Mouse (Mus musculus) cerebellum, postnatal 25 days (tissue): ENCODE results near the gene Dcbld2.
A peak's percentile ranks its signal among the peaks of the same experiment; 100 is the strongest.
"Not testable (repeated sequence)": the region's sequence is repeated elsewhere in the genome, so short reads cannot be mapped to it uniquely, and the experiment has no call there.

ENCODE experiments used
- DNase-seq, 2 experiments: peaks; one replicate each; pipeline ENCODE4 v3.0.0; 2021; ENCODE audit warnings: mixed read lengths in 2 of 2

Dcbld2 gene

DNA sequence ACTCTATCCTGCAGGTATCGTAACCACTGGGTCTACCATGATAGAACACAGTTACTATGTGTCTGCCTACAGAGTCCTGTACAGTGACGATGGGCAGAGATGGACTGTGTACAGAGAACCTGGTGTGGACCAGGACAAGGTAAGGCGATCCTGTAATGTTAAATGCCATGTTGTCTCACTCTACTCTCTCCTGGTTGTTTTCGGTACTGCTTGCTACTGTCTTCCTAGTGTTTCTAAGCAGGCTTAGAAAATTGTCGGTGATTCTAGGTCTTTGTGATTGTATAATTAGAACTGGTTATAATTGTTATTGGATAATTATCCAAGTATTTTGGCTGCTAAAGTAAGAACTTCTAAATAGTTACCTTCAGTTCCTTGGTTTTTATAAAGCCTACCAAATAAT is 43.4 kb downstream of the Dcbld2 start:
- DNase-seq: no peak

DNA sequence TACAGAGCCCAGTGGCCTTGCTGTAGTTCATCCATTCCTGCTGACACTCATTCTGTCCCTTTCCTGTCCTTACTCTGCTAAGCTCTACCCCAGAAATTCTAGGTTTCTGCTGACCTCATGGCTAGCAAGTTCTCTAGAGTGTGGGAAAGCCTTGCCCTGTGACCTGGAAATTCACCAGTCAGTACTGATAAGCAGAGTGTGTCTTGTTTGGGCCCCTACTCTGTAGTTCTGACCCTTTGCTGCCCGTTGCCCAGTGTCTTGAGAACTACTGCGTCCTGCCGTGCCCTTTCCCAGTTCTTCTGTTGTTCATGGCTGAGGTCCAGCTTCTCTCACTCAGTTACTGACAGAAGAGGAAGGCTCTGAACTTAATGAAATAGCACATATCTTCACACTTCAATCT is 44.9 kb downstream of the Dcbld2 start:
- no peak for DNase-seq

- no peak for DNase-seq
These were observed 45.6 kb downstream of the Dcbld2 start for GRCm38 (mm10) chr16:58453820-58454219.

- peak; percentile 37 to 56 for DNase-seq
These were observed 46.4 kb downstream of the Dcbld2 start for GRCm38 (mm10) chr16:58454617-58455016.

DNA sequence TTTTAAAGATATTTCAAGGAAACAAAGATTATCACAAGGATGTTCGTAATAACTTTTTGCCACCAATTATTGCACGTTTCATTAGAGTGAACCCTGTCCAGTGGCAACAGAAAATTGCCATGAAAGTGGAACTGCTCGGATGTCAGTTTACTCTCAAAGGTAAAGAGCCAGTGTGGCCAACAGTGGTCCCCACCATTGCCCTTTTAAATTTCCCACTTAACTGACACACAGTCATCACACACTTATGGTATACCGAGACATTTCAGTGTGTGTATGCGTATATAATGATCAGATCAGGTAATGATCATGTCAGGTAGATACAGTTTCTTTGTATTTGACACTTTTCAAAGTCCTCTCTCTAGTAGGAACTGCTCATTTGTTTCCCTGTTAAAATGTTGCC is 46.9 kb downstream of the Dcbld2 start:
- DNase-seq: no peak

DNA sequence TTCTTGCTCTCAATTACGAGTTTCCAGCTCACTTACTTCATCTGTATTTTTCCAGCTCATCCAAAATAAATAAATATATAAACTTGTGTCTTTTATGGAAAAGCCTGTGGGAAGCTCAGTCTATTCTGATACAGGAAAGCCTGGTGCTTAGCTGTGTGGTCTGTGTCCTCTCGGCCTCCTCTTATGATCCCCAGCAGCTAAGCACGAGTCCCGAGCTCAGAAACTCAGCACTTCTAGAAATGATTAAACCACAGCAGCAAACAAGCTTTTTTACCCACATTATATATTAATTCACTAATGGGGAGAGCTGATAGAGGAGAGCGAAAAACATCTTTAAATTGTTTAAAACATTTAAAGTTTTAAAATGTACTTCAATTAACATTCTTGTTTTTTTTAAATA is 48.2 kb downstream of the Dcbld2 start:
- no peak for DNase-seq

GRCm38 (mm10) chr16:58456991-58457390 is 48.7 kb downstream of the Dcbld2 start:
- DNase-seq: no peak

GRCm38 (mm10) chr16:58459966-58460365 is 51.7 kb downstream of the Dcbld2 start:
- not testable (repeated sequence) for DNase-seq

DNA sequence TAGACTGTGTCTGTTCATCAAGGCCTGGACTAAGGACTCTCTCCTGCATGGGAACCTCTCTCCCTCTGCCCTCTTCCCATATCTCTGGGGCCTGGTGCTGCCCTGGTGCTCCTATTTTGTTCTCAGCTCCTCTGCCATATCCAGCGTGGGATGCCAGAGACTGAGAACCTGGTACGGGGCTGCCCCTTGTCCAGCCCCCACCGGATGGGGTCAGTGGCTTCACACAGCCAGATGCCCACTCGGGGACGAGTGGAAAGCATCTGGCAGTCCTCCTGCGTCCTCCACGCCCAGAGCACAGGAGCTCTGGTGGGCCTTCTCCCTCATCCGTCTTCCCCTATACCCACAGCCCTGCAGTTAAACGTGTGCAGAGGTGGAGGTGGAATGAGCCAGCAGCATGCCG is 52.1 kb downstream of the Dcbld2 start:
- DNase-seq: no peak

DNA sequence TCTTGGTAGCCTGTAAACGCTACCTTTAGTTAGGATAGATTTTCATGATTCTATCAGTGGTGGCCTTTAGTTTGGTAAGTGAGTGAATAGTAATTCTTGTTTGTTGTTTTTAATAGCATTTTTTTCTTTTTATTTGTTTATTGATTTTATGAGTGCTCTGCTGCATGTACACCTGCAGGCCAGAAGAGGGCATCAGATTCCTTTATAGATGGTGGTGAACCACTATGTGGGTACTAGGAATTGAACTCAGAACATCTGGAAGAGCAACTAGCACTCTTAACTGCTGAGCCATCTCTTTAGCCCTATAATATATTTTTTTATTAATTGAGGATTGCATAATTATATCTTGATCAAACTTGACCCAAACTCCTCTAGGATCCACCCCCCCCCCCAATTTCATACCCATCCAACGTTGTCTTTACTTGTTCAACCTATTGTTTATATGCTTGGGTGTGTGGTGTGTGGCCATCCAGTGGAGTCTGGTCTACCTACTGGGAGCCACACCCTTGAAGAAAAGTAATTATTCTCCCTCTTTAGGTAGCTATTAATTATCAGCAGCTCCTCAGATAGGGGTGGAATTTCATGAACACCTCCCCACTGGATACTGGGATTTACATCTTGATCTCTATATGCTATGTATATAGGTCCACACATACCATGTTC is 53.7 kb downstream of the Dcbld2 start:
- DNase-seq: no peak

GRCm38 (mm10) chr16:58462519-58462918 is 54.3 kb downstream of the Dcbld2 start:
- DNase-seq: no peak

DNA sequence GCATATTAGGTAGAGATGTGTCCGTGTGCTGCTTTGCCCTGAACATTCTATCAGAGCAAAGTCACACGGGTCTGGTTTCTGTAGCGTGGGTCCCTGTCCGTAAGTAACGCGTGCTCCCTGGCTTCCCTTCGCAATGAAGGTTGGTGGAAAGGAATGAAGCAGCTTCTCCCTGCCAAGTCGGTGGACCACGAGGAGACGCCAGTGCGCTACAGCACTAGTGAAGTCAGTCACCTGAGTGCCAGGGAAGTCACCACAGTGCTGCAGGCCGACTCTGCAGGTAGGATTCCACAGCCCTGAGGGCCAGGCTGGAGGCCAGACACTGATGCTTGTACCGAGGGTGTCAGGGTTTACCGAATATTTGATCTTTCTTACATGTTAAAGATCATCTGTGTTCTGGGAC is 55.8 kb downstream of the Dcbld2 start:
- no peak for DNase-seq

- DNase-seq: no peak
These were observed 57.2 kb downstream of the Dcbld2 start for GRCm38 (mm10) chr16:58465412-58465811.

GRCm38 (mm10) chr16:58470061-58470460 is 61.8 kb downstream of the Dcbld2 start:
- no peak for DNase-seq

GRCm38 (mm10) chr16:58470841-58471240 is 62.6 kb downstream of the Dcbld2 start:
- no peak for DNase-seq

GRCm38 (mm10) chr16:58474875-58475274 is 66.6 kb downstream of the Dcbld2 start:
- DNase-seq: no peak

- DNase-seq: no peak
These were observed 67.4 kb downstream of the Dcbld2 start for GRCm38 (mm10) chr16:58475544-58476154.

DNA sequence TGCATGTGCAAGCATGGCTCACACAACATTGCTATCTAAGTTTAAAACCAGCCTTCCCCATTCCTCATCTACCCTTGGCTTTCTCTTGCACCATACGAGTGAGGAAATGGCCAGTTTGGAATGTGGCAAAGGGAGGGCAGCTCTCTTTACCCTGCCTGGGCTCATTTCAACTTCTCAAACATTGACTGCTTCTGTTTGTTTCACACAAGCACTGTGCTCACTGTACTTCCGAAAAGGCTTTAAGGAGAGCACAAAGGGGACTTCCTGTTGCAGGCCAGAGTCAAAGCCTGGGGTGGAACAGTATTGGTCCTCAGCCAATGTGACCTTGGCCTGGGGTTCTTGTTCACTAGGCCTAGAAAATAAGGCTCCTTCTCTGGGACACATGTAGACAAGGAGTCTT is 68.1 kb downstream of the Dcbld2 start:
- no peak for DNase-seq

GRCm38 (mm10) chr16:58479898-58480448 is 71.7 kb downstream of the Dcbld2 start:
- DNase-seq: no peak

DNA sequence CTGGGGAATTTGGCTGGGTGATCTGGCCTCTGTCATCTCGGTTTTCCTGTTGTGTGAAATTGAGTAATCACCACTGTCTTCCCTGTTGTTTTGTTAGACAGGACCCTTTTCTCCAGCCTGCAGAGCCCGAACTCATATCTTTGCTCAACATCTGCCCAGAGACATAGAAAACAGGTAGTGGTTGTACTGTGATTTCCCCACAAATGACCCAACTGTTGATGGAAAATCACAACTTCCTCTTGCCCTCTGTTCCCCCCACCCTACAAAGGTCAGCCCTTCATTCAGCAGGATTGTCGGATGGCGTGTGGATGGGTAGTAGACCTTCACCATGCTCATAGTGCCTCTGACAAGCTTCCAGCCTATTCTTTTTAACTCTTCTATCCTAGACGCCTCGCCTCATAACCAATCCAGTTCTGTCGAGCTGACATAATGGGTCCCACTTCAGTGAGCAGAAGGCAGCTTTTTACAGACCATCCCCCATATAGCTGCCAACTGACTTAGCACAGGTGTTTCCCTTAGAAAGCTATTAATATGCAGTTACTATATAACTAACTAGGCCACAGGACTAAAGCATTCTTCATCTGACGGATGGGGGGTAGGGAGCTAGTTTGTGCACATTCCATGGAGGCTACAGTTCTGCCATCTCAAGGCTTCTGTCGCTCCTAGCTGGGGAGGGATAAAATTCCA is 73.1 kb downstream of the Dcbld2 start:
- DNase-seq: no peak

- no peak for DNase-seq
These were observed 73.6 kb downstream of the Dcbld2 start for GRCm38 (mm10) chr16:58481906-58482270.

DNA sequence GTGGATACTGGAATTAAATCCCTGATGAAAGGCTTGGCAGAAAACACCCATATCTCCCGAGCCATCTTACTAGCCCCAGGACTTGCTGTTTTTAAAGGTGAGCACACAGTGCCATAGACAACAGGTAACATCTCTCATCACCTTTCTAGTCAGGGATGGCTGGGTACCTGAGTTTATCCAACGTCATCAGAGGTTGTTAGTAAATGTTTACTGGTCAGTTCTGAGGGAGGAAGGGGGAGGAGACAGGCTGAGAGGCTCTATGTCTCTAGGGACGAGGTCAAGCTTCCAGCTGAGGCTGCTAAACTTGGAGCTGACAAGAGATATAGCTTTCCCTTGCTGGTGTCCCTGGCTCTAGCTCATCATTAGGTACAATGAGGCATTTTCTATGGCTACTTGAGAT is 74.1 kb downstream of the Dcbld2 start:
- no peak for DNase-seq

GRCm38 (mm10) chr16:58487861-58488260 is 79.6 kb downstream of the Dcbld2 start:
- DNase-seq: no peak

- DNase-seq: no peak
These were observed 88.5 kb downstream of the Dcbld2 start for GRCm38 (mm10) chr16:58496791-58497190.
